Mouse (Mus musculus): ENCODE measurements around the gene Zfp689. TPM values are rescaled to one million over a fixed set of nuclear protein-coding genes. Genes with fewer than 3 reads are reported as not detected.
A peak's percentile ranks its signal among the peaks of the same experiment; 100 is the strongest.
"Not testable (repeated sequence)": the region's sequence is repeated elsewhere in the genome, so short reads cannot be mapped to it uniquely, and the experiment has no call there.

The Zfp689 gene
- polyA plus RNA-seq, 1 experiment from 2014 or later, result 16.4 TPM

- no peak overlapping the region for H3K4me3 ChIP-seq (ENCODE audit: low read depth, low read length)
- DNase-seq (ENCODE audit: low spot score), result no peak
- ATAC-seq (ENCODE audit: insufficient read depth, low FRiP score, low TSS enrichment), result no peak
- no peaks in the 10 kb centered on the region for H3K9me3 ChIP-seq (ENCODE audit: control insufficient read depth, low read length)
- no peak overlapping the region for H3K4me2 ChIP-seq (ENCODE audit: low read depth)
- no peak overlapping the region for H3K9ac ChIP-seq (ENCODE audit: low read length)
- H3K36me3 ChIP-seq (ENCODE audit: control insufficient read depth, insufficient read depth, low read length), result no peaks in the 10 kb centered on the region
- peaks cover 5% of the 10 kb centered on the region; the same call in 1 of the 2 replicates for H3K4me1 ChIP-seq (ENCODE audit: control insufficient read depth, insufficient read depth, low read length)
- H3K27me3 ChIP-seq (ENCODE audit: control insufficient read depth, insufficient read depth, low read length), result no peaks in the 10 kb centered on the region
- no peak overlapping the region for H3K27ac ChIP-seq (ENCODE audit: low read depth, low read length)
- WGBS, result 90% methylated on average over 2 of the region's 2 CpGs
Observed at GRCm38 (mm10) chr7:127425911-127426310, 23.0 kb downstream of the Zfp689 start.

DNA sequence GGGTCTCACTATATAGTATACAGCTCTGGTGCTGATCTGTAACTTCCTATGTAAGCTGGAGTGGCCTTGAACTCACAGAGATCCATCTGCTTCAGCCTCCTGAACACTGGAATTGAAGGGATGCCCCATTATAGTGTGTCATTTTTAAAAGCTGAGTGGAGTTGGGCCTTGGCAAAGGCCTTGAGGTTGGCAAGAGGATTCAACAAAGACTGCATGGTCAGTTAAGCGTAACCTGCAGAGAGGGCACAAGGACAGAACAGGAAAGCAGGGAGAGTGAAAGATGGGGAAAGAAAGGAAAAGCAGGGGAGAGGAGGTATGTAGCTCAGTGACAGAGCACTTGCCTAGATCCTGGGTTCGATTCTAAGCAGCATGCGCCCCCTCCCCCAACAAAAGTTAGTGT lies 23.7 kb downstream of the Zfp689 start:
- H3K36me3 ChIP-seq (ENCODE audit: control insufficient read depth, insufficient read depth, low read length), result no peaks in the 10 kb centered on the region
- no peak overlapping the region for H3K4me3 ChIP-seq (ENCODE audit: low read depth, low read length)
- no peaks in the 10 kb centered on the region for H3K27me3 ChIP-seq (ENCODE audit: control insufficient read depth, insufficient read depth, low read length)
- peaks cover 6% of the 10 kb centered on the region; the same call in 1 of the 2 replicates for H3K4me1 ChIP-seq (ENCODE audit: control insufficient read depth, insufficient read depth, low read length)
- H3K27ac ChIP-seq (ENCODE audit: low read depth, low read length), result no peak overlapping the region
- WGBS, result 88% methylated on average over 3 of the region's 3 CpGs
- H3K4me2 ChIP-seq (ENCODE audit: low read depth), result no peak overlapping the region
- H3K9ac ChIP-seq (ENCODE audit: low read length), result no peak overlapping the region
- no peak for DNase-seq (ENCODE audit: low spot score)
- no peak for ATAC-seq (ENCODE audit: insufficient read depth, low FRiP score, low TSS enrichment)
- H3K9me3 ChIP-seq (ENCODE audit: control insufficient read depth, low read length), result no peaks in the 10 kb centered on the region

DNA sequence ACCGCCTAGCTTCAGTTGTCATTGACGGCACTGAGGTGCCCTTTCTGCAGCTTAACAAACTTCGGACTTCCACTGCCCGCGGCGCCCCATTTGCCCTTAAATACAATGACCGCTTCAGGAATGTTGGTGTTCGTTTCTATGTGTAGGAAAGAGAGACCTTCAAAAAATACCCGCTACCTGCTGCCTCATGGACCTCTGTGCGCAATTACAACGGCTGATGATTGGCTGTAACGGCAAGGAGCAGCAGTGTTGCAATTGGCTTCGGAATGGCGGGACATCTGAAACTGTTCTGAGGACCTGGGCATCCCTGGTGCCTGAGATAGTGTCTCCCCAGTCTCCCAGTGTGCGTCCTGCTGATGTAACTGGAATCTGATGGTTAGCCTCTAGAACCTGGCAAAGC lies 26.7 kb downstream of the Zfp689 start:
- Histone ChIP-seq H3K27me3 (ENCODE audit: control insufficient read depth, insufficient read depth, low read length) (no peaks in the 10 kb centered on the region), H3K4me1 (ENCODE audit: control insufficient read depth, insufficient read depth, low read length) (peaks cover 6% of the 10 kb centered on the region; the same call in 1 of the 2 replicates), H3K36me3 (ENCODE audit: control insufficient read depth, insufficient read depth, low read length) (no peaks in the 10 kb centered on the region), H3K4me2 (ENCODE audit: low read depth) (peak overlapping the region; percentile 95), H3K9me3 (ENCODE audit: control insufficient read depth, low read length) (no peaks in the 10 kb centered on the region), H3K9ac (ENCODE audit: low read length) (peak overlapping the region; percentile 28; the same call in 1 of the 2 replicates), H3K27ac (ENCODE audit: low read depth, low read length) (no peak overlapping the region), H3K4me3 (ENCODE audit: low read depth, low read length) (peak overlapping the region; percentile 79)
- ATAC-seq (ENCODE audit: insufficient read depth, low FRiP score, low TSS enrichment), result no peak
- WGBS, result 2% methylated on average over 15 of the region's 15 CpGs
- no peak for DNase-seq (ENCODE audit: low spot score)

- 0 out of 2 replicates have a peak within 1 kb of the TSS, but pooled peaks have one; percentile 42 for H3K27ac ChIP-seq (ENCODE audit: low read depth, low read length)
- H3K4me1 ChIP-seq (ENCODE audit: control insufficient read depth, insufficient read depth, low read length), result peaks cover 6% of the 10 kb centered on the region; the same call in 1 of the 2 replicates
- ATAC-seq (ENCODE audit: insufficient read depth, low FRiP score, low TSS enrichment) (peak; percentile 93), DNase-seq (ENCODE audit: low spot score) (peak; percentile 92)
- no peaks in the 10 kb centered on the region for H3K9me3 ChIP-seq (ENCODE audit: control insufficient read depth, low read length)
- WGBS, result under 1% methylated on average over 48 of the region's 48 CpGs
- H3K4me3 ChIP-seq (ENCODE audit: low read depth, low read length), result peak within 1 kb of the TSS; percentile 79
- H3K9ac ChIP-seq (ENCODE audit: low read length), result peak within 1 kb of the TSS; percentile 89
- no peaks in the 10 kb centered on the region for H3K27me3 ChIP-seq (ENCODE audit: control insufficient read depth, insufficient read depth, low read length)
- H3K4me2 ChIP-seq (ENCODE audit: low read depth), result peak within 1 kb of the TSS; percentile 95
- no peaks in the 10 kb centered on the region for H3K36me3 ChIP-seq (ENCODE audit: control insufficient read depth, insufficient read depth, low read length)
Observed at GRCm38 (mm10) chr7:127421388-127422191, 27.4 kb downstream of the Zfp689 start, which contains the start of gene Zfp688. Gene Zfp688, minus strand, starts transcription at chr7:127422068.

DNA sequence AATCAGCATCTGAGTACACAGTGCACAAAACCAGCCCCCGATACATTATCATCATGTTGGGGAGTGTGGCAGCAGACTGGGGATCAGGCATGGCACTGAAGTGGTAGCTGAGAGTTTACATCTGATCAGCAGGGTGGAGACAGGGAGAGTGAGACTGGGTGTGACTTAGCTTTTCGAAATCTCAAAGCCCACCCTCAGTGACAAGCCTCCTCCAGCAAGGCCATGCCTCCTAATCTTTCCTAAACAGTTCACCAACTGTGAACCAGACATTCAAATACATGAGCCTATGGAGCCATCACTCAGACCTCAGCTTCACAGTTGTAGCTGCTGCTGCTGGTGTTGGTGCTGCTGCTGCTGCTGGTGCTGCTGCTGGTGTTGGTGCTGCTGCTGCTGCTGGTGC lies 37.5 kb downstream of the Zfp689 start:
- no peaks in the 10 kb centered on the region for H3K36me3 ChIP-seq (ENCODE audit: control insufficient read depth, insufficient read depth, low read length)
- H3K4me2 ChIP-seq (ENCODE audit: low read depth), result no peak overlapping the region
- no peak overlapping the region for H3K4me3 ChIP-seq (ENCODE audit: low read depth, low read length)
- no peaks in the 10 kb centered on the region for H3K4me1 ChIP-seq (ENCODE audit: control insufficient read depth, insufficient read depth, low read length)
- no peak overlapping the region for H3K27ac ChIP-seq (ENCODE audit: low read depth, low read length)
- DNase-seq (ENCODE audit: low spot score) (no peak), ATAC-seq (ENCODE audit: insufficient read depth, low FRiP score, low TSS enrichment) (no peak)
- 72% methylated on average over 2 of the region's 2 CpGs for WGBS
- H3K9ac ChIP-seq (ENCODE audit: low read length), result no peak overlapping the region
- H3K27me3 ChIP-seq (ENCODE audit: control insufficient read depth, insufficient read depth, low read length), result no peaks in the 10 kb centered on the region
- no peaks in the 10 kb centered on the region for H3K9me3 ChIP-seq (ENCODE audit: control insufficient read depth, low read length)

DNA sequence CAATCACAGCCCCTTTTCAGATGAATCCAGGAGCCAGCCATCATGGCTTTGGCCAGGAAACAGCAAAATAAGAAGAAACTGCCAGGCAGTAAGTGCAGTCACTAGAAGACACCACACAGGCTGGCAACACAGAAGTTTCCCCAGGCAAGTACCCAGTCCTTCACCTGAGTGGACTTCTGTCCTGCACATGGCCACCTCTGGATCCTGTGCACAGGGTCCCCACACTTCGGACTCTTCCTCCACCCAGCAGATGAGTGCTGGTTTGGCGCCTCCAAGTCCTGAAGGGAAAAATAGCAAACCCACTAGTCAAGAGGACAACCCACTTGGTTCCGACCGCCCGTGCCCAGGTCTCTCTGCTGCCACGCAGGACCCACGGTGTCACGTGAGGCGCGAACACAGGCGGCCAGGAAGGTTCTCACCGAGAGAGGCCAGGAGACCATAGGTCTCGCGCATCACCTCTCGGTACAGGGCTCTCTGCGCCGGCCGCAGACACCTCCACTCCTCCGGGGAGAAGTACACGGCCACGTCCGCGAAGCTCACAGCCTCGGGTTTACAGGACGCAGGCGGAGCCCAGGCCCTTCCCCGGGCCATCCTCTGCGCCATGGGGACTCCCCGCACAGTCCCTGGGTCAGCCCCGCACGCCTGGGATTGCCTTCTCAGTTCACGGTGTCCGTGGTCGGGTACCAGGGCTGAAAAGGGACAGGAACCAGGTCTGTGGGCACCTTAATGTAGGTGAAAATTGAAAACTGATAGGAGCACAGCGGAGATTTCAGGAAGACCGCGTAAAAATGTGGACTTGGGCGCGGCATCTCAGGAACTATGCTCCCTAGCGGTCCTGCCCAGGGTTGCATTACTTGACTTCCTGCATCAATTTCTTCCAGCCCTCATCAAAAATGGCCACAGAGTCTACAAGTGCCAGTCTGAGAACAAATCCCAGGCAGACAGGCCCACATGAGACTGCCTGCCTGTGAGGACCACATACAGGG lies 42.7 kb downstream of the Zfp689 start, which contains the start of gene Zfp764:
Gene Zfp764 (minus strand): TSS at position 821 of the 986 bp plus-strand sequence.
- Histone ChIP-seq H3K27ac (ENCODE audit: low read depth, low read length) (0 out of 2 replicates have a peak within 1 kb of the TSS, but pooled peaks have one; percentile 27), H3K4me2 (ENCODE audit: low read depth) (peak within 1 kb of the TSS; percentile 75)

DNA sequence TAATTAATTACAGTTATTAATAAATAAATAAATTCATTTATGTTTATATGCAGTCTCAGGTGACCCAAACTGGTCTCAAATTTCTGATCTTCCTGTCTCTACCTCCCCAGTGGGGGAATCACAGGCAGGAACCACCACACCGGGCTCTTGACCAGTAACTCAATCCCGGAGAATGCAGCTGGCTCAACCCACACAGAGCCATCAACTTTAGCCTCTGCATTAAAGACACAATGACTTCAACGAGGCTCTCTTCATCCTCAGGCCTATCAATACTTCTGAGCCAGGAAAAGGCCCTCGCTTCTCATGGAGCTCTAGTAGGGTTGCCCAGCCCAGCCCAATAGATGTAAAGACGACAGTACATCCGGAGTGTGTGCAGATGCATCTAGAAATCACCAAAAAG lies 44.9 kb downstream of the Zfp689 start:
- not testable (repeated sequence) for DNase-seq (ENCODE audit: low spot score); H3K27me3 ChIP-seq (ENCODE audit: control insufficient read depth, insufficient read depth, low read length); H3K4me3 ChIP-seq (ENCODE audit: low read depth, low read length); H3K4me1 ChIP-seq (ENCODE audit: control insufficient read depth, insufficient read depth, low read length); ATAC-seq (ENCODE audit: insufficient read depth, low FRiP score, low TSS enrichment); H3K9ac ChIP-seq (ENCODE audit: low read length); H3K36me3 ChIP-seq (ENCODE audit: control insufficient read depth, insufficient read depth, low read length); H3K9me3 ChIP-seq (ENCODE audit: control insufficient read depth, low read length); H3K4me2 ChIP-seq (ENCODE audit: low read depth); H3K27ac ChIP-seq (ENCODE audit: low read depth, low read length)
- 96% methylated on average over 6 of the region's 6 CpGs for WGBS

More for the DNA sequence above, 42.7 kb downstream of the Zfp689 start, which contains the start of gene Zfp764:
- peak; percentile 65; the same call in 1 of the 2 replicates for ATAC-seq (ENCODE audit: insufficient read depth, low FRiP score, low TSS enrichment)
- peak; percentile 86 for DNase-seq (ENCODE audit: low spot score)
- not testable (repeated sequence) for H3K9me3 ChIP-seq (ENCODE audit: control insufficient read depth, low read length); H3K27me3 ChIP-seq (ENCODE audit: control insufficient read depth, insufficient read depth, low read length); H3K4me1 ChIP-seq (ENCODE audit: control insufficient read depth, insufficient read depth, low read length); H3K36me3 ChIP-seq (ENCODE audit: control insufficient read depth, insufficient read depth, low read length)
- 7% methylated on average over 40 of the region's 40 CpGs for WGBS
- peak within 1 kb of the TSS; percentile 79 for H3K9ac ChIP-seq (ENCODE audit: low read length)
- peak within 1 kb of the TSS; percentile 49 for H3K4me3 ChIP-seq (ENCODE audit: low read depth, low read length)

DNA sequence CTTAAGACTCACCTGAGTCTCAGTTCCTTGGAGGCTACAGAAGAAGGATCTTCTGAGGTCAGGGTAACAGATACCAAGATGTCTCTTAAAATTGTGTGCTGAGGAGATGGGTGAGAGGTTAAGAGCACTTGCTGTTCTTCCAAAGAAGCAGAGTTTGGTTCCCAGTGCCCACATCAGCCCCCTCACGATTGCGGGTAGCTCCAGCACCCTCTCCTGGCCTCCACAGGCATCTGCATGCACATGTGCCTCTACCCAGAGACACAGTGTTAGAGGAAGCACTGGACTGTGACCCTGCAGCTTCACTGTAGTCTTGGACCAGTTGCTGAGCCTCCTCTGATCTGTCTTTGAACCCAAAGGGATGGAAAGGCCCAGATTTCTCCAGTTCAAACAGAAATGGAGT lies 46.0 kb downstream of the Zfp689 start:
- Histone ChIP-seq H3K9ac (ENCODE audit: low read length) (no peak overlapping the region), H3K27ac (ENCODE audit: low read depth, low read length) (no peak overlapping the region), H3K9me3 (ENCODE audit: control insufficient read depth, low read length) (no peaks in the 10 kb centered on the region), H3K36me3 (ENCODE audit: control insufficient read depth, insufficient read depth, low read length) (no peaks in the 10 kb centered on the region), H3K27me3 (ENCODE audit: control insufficient read depth, insufficient read depth, low read length) (no peaks in the 10 kb centered on the region), H3K4me3 (ENCODE audit: low read depth, low read length) (no peak overlapping the region), H3K4me1 (ENCODE audit: control insufficient read depth, insufficient read depth, low read length) (no peaks in the 10 kb centered on the region), H3K4me2 (ENCODE audit: low read depth) (no peak overlapping the region)
- DNase-seq (ENCODE audit: low spot score), result no peak
- 68% methylated on average over 2 of the region's 2 CpGs for WGBS
- no peak for ATAC-seq (ENCODE audit: insufficient read depth, low FRiP score, low TSS enrichment)
